Mouse (Mus musculus) myocyte (in vitro differentiated cells): ENCODE data around the gene Dpp6.

Experiments
- MAX ChIP-seq: IDR thresholded peaks from one replicate; pipeline ENCODE4 v1.6.1; 2011; ENCODE audit warnings: low read depth, mild to moderate bottlenecking, control low read depth
- POLR2A ChIP-seq: IDR thresholded peaks from one replicate; pipeline ENCODE4 v1.6.1; 2011; ENCODE audit warnings: low read depth, mild to moderate bottlenecking, control low read depth, moderate library complexity; ENCODE audit not compliant: insufficient read length
- POLR2AphosphoS2 ChIP-seq: IDR thresholded peaks from one replicate; pipeline ENCODE4 v1.6.1; 2011; ENCODE audit warnings: low read depth, control low read depth; ENCODE audit not compliant: insufficient read length
- TCF12 ChIP-seq: IDR thresholded peaks from one replicate; pipeline ENCODE4 v1.6.1; 2011; ENCODE audit warnings: mild to moderate bottlenecking, control low read depth; ENCODE audit not compliant: poor library complexity, insufficient read depth, severe bottlenecking

GRCm38 (mm10) chr5:27417398-27417797 lies 600.4 kb downstream of the Dpp6 start:
- no peak for TF ChIP-seq POLR2A
- no peak for TF ChIP-seq MAX
- no peak for TF ChIP-seq POLR2AphosphoS2
- TF ChIP-seq TCF12, result no peak
